Mouse (Mus musculus) urinary bladder, postnatal 36 days (tissue): ENCODE data around the gene Mal.
A peak's percentile ranks its signal among the peaks of the same experiment; 100 is the strongest.

Source experiments
- DNase-seq, 2 experiments: peaks; one replicate each; pipeline ENCODE4 v3.0.0; 2022; ENCODE audit warnings: low spot score in 2 of 2, mixed read lengths in 1 of 2

The Mal gene

DNA sequence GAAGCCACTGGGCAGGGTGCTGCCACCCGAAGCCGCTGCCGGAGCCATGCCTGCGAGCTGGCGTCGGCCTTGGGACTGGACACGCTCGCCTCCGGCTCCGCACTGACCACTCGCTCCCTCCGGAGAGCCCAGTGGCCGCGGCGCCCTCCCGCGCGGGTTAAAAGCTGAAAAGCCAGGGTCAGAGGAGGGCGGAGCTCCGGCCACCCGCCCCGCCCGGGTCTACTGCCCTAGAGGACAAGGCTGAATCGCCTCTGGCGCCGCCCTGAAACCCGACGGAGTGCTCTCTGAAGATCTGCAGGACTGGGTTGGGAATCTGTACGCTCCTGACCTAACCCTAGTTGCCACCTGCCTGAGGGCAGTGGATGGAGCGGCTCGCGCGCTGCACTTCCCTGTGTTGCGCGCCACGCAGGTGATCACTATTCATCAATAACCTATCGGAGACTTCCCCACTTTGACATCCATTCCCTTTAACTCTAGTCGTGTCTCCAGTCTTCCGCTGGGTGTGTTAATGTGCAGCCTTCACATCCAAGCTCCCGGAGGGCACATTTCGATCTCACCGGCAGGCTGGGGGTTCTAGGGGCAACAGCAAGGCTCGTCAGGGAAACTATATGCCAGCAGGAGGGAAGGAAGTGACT lies at the start of gene Mal:
Gene Mal (minus strand): TSS at position 610 of the 635 bp plus-strand sequence.
- peak; percentile 71 to 74 for DNase-seq

DNA sequence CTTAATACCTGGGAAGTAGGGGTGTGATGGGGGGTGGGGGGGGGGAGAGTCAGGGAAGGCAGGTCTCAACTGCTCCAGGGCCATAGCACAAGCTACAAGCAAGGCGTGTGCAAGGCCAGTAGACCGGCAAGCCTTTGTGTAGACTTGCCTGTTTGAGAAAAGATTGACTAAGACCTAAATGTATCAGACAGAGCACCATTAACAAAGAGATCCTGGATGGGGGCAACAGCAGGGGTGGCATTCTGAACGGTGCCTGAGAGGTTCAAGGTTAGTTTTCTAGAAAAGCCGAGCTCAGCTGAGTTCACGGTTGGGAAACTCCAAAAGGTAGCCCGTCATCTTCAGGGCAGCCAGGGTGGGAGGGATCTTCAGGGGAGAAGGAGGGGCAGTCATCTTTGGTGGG lies 48.8 kb upstream of the Mal start:
- no peak for DNase-seq

- DNase-seq = no peak
Observed at GRCm38 (mm10) chr2:127689239-127689638, 32.7 kb upstream of the Mal start.

DNA sequence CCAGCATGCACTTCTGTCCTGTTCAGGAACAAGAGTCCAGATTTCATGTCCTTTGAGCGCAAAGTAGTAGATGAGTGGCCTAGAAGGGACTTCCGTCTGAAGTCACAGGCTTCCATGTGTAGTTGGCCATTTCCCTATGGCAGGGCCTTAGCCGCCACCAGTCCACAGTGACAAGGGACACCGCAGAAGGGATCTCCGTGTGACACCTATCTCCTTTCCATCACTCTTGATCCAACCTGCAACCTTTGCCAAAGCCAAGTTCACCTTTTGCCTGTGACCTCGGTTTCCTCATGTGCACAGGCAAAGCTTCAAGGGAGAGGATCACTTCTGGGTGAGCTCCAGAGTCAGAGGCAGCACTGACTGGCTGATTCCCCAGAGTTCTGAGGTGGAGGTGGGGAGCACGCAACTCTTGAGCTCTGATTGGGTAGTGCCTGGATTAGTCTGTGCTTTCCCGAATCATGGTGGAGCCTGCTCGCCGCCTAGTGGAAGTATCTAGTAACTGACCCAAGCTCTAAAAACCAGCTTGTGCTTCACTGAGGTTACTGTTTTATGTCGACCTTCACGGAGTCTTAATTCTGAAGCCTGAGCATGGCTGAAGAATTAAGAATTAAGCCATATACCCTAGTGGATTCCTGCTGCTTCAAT lies 27.3 kb upstream of the Mal start:
- peak; percentile 30 to 68 for DNase-seq

GRCm38 (mm10) chr2:127667843-127668506 lies 11.5 kb upstream of the Mal start:
- DNase-seq = no peak

GRCm38 (mm10) chr2:127667015-127667414 lies 10.5 kb upstream of the Mal start:
- DNase-seq = no peak

- no peak for DNase-seq
Observed at GRCm38 (mm10) chr2:127662708-127663107, 6.2 kb upstream of the Mal start.

DNA sequence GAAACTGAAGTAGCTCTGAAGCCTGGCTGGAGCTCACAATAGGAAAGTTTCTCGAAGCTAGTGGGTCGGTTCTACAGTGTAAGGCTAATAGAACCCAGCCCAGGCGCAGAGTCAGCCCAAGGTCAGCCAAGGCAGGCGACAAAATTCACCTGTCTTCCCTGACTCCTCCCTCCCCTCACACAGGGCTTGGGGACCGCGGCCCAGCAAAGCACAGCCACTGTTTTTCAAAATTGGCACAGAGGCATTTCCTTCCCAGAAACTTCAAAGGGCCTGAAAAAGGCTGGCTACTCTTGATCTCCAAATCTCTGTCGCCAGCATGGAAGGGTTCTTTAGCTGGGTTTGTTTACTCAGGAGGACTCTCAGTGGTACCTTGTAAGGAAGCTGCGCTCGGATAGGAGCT lies 1.1 kb downstream of the Mal start:
- no peak for DNase-seq

DNA sequence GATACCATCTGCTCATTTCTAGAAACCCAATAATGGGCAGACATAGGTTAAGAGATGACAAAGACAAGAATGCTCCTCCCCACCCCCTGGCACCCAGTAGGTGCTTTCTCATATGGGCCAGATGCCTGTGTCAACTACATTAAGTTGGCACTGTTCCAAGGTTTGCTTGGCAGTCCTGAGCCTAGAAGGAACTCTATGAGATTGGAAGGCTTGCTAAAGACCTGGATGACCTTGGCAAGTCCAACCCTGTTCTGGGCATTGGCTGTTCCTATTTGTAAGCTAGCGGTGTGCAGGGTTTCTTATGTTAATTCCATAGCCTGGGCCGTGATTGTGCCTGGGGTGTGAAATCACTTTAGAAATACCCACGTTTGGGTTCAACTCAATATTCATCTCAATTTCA lies 1.7 kb downstream of the Mal start:
- no peak for DNase-seq

- no peak for DNase-seq
Observed at GRCm38 (mm10) chr2:127652805-127653204, 3.7 kb downstream of the Mal start.

DNA sequence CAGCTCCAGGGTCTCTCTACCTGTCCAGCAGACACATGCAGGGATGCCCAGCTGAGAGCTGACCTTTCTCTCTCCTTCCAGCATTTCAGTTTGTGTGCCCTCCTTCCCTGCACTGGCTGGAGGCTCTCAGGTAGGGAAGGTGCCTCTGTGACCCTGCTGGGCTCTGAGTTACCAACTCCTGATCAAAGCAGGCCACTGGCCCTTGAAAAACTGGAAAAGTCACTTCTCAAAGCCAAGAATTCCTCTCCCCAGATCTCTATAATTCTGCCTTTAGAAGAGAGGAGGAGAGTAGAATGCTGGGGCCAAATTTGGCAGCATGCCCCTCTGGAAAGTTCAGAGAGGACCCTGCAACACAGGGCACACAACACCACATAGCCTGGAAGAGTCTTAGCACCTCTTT lies 4.2 kb downstream of the Mal start:
- DNase-seq = no peak

DNA sequence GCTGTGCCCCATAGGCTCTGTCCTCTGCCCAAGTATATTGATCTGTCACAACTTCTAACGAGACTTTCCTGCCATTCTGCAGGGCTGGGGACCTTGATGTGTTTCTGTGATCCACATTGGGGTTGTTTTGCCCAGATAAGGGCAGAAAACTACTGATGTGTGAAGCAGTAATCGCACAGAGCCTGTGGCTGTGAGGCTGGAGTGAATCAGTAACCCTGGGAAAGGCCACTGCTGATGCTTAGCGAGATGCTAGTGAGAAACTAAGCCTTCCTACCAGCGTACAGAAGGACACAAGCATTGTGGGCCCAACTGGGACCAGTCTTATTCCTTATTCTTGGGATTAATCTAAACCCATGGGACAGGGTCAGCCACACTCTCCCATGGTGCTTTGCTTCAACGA lies 4.9 kb downstream of the Mal start:
- no peak for DNase-seq

DNA sequence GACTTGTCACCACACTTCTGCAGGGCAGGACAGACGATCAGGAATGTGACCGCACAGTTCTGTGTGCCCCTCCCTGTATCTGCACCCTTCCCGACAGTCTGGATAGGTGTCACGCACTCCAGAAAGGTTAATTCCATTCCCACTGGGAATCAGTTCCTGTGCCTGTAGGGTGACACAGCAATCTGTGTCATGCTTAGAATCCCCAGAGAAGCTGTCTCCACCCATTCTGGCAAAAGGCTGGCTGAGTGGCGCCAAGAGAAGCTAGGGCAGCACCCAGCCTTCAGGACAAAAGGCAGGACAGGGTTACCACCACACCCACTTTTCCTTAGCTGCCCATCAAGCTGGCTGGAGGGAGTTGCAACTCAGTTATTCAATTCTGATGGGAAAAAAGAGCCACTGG lies 6.6 kb downstream of the Mal start:
- DNase-seq = no peak

DNA sequence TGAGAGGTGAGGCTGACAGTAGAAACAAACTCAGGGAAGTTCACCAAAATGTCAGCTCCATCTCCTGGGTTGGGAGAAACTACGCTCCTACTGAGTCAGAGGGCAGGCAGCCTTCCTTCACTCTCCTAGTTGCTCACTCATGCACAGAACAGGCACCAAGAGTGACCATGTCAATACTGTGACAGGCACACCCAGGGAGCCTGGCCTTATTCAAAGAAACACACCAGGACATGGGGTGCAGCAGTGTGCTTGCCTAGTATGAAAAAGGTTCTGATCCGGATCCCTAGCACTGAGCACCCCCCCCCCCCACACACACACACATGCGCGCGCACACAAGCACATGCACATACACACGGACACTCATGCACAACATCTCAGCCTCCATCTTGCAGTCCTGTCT lies 8.3 kb downstream of the Mal start:
- DNase-seq = no peak

DNA sequence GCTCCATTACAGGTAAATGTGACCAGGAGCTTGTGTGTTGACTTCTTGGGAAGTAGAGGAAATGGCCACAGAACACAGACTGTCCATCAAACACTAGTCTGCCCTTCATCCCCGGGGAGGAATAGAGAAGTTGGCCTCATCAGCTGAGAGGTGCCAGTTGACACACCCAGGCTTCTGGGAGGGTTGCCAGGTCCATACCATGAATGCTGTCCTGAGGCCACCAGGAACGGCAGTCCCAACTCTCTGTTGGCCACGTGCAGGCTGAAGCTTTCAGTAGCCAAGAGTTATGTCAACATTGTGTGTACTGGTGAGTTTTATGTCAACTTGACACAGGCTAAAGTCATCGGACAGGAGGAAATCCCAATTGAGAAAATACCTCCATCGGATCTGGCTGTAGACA lies 9.6 kb downstream of the Mal start:
- no peak for DNase-seq

- peak in 1 of 2 experiments; percentile 69 for DNase-seq
Observed at GRCm38 (mm10) chr2:127643728-127644704, 12.5 kb downstream of the Mal start.

DNA sequence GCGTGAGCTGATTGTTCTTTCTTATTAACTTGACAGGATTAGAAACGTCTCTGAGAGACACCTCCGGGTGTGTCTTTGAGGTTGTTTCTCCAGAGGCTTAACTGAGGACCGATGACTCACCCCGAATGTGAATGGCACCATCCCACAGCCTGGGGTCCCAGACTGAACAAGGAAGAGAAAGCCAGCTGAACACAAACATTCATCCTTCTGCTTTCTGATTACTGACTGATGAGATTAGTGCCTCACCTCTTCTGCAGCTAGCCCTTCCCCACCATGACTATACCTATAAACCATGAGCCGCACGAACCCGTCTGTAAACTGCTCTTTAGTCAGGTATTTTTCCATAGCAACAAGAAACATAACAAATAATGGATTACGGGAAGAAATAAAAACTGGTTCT lies 17.5 kb downstream of the Mal start:
- no peak for DNase-seq

DNA sequence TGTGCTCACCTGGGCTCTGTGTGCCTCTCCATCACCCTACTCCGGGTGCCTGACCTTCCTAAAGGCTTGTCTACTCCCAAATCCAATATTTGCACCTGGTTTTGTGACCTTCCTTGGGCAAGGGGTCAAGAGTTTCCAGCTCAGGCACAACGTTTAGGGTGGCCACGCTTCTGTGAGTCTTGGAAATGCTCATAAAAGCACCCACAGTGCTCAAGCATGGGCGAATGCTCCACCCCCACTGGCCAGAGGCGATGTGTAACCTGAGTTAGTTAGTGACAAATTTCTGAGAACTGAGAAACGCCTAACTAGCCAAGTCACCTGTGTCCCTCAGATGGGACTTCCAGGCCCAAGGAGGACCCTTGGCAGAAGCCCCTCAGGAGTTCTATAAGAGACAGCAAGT lies 20.9 kb downstream of the Mal start:
- no peak for DNase-seq

DNA sequence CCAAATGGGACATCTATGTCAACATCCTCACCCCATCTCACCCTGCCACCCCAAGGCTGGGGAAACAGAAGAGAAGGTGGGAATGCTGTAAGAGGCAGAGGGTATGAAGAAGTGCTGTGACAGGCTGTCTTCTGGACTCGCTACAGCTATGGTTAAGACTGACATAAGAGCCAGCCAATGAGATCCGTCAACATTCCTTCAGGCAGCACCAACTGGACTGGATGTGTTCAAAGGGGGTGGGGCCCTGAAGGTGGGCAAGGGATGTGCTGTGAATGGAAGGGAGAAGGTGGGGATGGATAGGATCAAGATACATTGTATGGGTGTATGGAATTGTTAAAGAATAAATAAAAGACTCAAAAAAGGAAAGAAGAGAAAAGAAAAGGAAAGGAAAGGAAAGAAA lies 23.9 kb downstream of the Mal start:
- DNase-seq = no peak

DNA sequence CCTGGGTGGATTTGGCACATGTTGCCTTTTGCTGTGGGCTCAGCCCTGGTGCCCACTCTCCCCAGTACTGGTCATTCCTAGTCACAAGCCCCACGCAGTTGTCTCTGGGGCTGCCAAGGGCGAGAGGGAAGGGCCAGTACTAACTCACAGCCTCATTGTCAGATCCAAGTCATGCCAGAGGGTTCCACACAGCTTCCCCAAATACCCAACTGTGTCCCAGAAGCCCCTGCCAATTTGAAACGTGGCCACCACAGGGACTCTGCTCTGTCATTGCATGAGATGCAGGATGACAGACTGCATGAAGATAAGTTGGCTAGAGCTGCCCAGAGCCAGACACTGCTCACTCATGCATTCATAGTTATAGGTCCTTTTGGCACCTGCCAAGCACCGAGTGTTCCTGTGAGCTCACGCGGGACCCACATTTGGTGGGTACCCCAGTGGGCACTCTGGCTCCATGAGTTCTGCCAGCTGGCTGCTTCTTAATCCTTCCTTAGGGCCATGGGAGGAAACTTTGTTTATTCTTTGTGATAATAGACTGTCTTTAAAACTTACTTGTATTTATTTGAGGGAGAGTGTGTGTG lies 28.4 kb downstream of the Mal start:
- no peak for DNase-seq

DNA sequence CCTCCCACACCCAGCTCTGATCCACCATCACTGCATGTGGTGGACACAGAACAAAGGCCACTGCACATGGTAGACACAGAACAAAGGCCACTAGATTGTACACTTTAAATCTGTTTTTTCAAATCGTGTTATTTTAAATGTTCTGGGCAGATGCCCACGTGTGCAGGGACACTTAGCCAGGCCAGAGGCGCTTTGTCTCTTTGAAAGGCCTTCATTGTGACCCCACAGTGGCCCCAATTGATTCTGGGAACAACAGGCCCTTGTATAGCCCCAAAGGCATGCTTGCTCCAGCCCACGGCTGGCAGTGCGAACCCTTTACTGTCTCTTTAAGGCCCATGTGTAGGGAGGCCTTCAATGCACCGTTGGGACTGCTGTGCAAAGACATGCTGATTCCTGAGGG lies 29.1 kb downstream of the Mal start:
- no peak for DNase-seq

GRCm38 (mm10) chr2:127625659-127626058 lies 30.8 kb downstream of the Mal start:
- DNase-seq = peak; percentile 65 to 75
